Mouse (Mus musculus): Measurements from ENCODE around the gene Esp22. TPM values are rescaled to one million over a fixed set of nuclear protein-coding genes. Genes with fewer than 3 reads are reported as not detected.
"Not testable (repeated sequence)": the region's sequence is repeated elsewhere in the genome, so short reads cannot be mapped to it uniquely, and the experiment has no call there.

The Esp22 gene
- total RNA-seq (2015; ENCODE audit: low replicate concordance) (not detected in 2 replicates), total RNA-seq (2017; ENCODE audit: low replicate concordance) (not detected in 2 replicates)

- no peak for ATAC-seq (replicated peaks; ENCODE audit: low FRiP score, poor library complexity, severe bottlenecking)
Measured at GRCm38 (mm10) chr17:39095034-39095433, at the start of gene Esp22. Gene Esp22 (plus strand): TSS chr17:39095334.

GRCm38 (mm10) chr17:39063641-39064040 is 31.5 kb upstream of the Esp22 start:
- ATAC-seq (replicated peaks; ENCODE audit: low FRiP score, poor library complexity, severe bottlenecking), result no peak

GRCm38 (mm10) chr17:39076937-39077336 is 18.2 kb upstream of the Esp22 start, which contains the start of gene Esp23:
Gene Esp23 (minus strand): TSS chr17:39077037.
- no peak for ATAC-seq (replicated peaks; ENCODE audit: low FRiP score, poor library complexity, severe bottlenecking)

- ATAC-seq (replicated peaks; ENCODE audit: low FRiP score, poor library complexity, severe bottlenecking), result not testable (repeated sequence)
Measured at GRCm38 (mm10) chr17:39107126-39107525, 12.0 kb downstream of the Esp22 start.

GRCm38 (mm10) chr17:39129156-39129555 is 34.0 kb downstream of the Esp22 start:
- not testable (repeated sequence) for ATAC-seq (replicated peaks; ENCODE audit: low FRiP score, poor library complexity, severe bottlenecking)

Other genes starting within 250 kb of the Esp22 start
- not detected in 2 replicates for gene Esp24, start 58.6 kb upstream of the Esp22 start, total RNA-seq (2015; ENCODE audit: low replicate concordance)
- not detected in 2 replicates for gene Esp24, start 58.6 kb upstream of the Esp22 start, total RNA-seq (2017; ENCODE audit: low replicate concordance)
- gene Gm21903, start 52.0 kb upstream of the Esp22 start, total RNA-seq (2015; ENCODE audit: low replicate concordance), result not detected in 2 replicates
- gene Gm21903, start 52.0 kb upstream of the Esp22 start, total RNA-seq (2017; ENCODE audit: low replicate concordance), result not detected in 2 replicates
- gene Esp23, start 18.3 kb upstream of the Esp22 start, total RNA-seq (2015; ENCODE audit: low replicate concordance), result not detected in 2 replicates
- not detected in 2 replicates for gene Esp23, start 18.3 kb upstream of the Esp22 start, total RNA-seq (2017; ENCODE audit: low replicate concordance)